Mouse (Mus musculus) adrenal gland, postnatal 36 days (tissue): ENCODE results near the gene Camk2d. TPM values are rescaled to one million over a fixed set of nuclear protein-coding genes. Genes with fewer than 3 reads are reported as not detected.
A peak's percentile ranks its signal among the peaks of the same experiment; 100 is the strongest.

Experiments
- DNase-seq, 2 experiments: peaks; one replicate each; pipeline ENCODE4 v3.0.0; 2021; ENCODE audit warnings: mixed read lengths in 1 of 2
- long read RNA-seq, 2 experiments: library from polyadenylated mRNA; stranded (forward); transcript quantifications; one replicate each; pipeline ENCODE4 v2.0.0; 2021; ENCODE audit warnings: borderline sequencing depth in 2 of 2
- total RNA-seq, 2 experiments: library from RNA; stranded (reverse); gene quantifications; 2 replicates each; pipeline ENCODE4 v1.2.3; 2021

Camk2d gene
- 10 to 100 TPM; 96.8 to 97.2 TPM for total RNA-seq
- long read RNA-seq, experiment 1, full-length matches to known transcripts: 58 of 71 reads
- long read RNA-seq, experiment 1, partial matches to known transcripts: 7 of 71 reads
- long read RNA-seq, experiment 1, other reads (novel, unspliced or antisense): 6 of 71 reads
- long read RNA-seq, experiment 2, full-length matches to known transcripts: 19 of 22 reads
- long read RNA-seq, experiment 2, partial matches to known transcripts: 2 of 22 reads
- long read RNA-seq, experiment 2, other reads (novel, unspliced or antisense): 1 of 22 reads

GRCm38 (mm10) chr3:126596086-126596485 is at the start of gene Camk2d:
Gene Camk2d, plus strand, starts transcription at chr3:126596302.
- DNase-seq: peak; percentile 97 to 99

- peak; percentile 53 to 67 for DNase-seq
Observed at GRCm38 (mm10) chr3:126547941-126548340, 48.2 kb upstream of the Camk2d start.

GRCm38 (mm10) chr3:126563646-126564045 is 32.5 kb upstream of the Camk2d start:
- no peak for DNase-seq

GRCm38 (mm10) chr3:126570628-126571027 is 25.5 kb upstream of the Camk2d start:
- DNase-seq: no peak

GRCm38 (mm10) chr3:126572915-126573314 is 23.2 kb upstream of the Camk2d start:
- DNase-seq: no peak

- peak; percentile 16 to 41 for DNase-seq
Observed at GRCm38 (mm10) chr3:126575927-126576326, 20.2 kb upstream of the Camk2d start.

- no peak for DNase-seq
Observed at GRCm38 (mm10) chr3:126586134-126586533, 10.0 kb upstream of the Camk2d start.

GRCm38 (mm10) chr3:126587477-126587876 is 8.6 kb upstream of the Camk2d start:
- no peak for DNase-seq

- no peak for DNase-seq
Observed at GRCm38 (mm10) chr3:126589556-126589955, 6.5 kb upstream of the Camk2d start.

GRCm38 (mm10) chr3:126595456-126595855 is 646 bp upstream of the Camk2d start:
- DNase-seq: no peak

GRCm38 (mm10) chr3:126596491-126597160 is 524 bp downstream of the Camk2d start:
- peak; percentile 92 to 94 for DNase-seq

- peak; percentile 89 to 91 for DNase-seq
Observed at GRCm38 (mm10) chr3:126597161-126597595, 1.1 kb downstream of the Camk2d start.

- peak in 1 of 2 experiments; percentile 35 for DNase-seq
Observed at GRCm38 (mm10) chr3:126597596-126598328, 1.7 kb downstream of the Camk2d start.

GRCm38 (mm10) chr3:126598329-126598676 is 2.2 kb downstream of the Camk2d start:
- DNase-seq: no peak

- no peak for DNase-seq
Observed at GRCm38 (mm10) chr3:126598881-126599280, 2.8 kb downstream of the Camk2d start.

- no peak for DNase-seq
Observed at GRCm38 (mm10) chr3:126599335-126599734, 3.2 kb downstream of the Camk2d start.

- DNase-seq: no peak
Observed at GRCm38 (mm10) chr3:126599936-126600335, 3.8 kb downstream of the Camk2d start.

- peak in 1 of 2 experiments; percentile 10 for DNase-seq
Observed at GRCm38 (mm10) chr3:126602772-126603171, 6.7 kb downstream of the Camk2d start.

GRCm38 (mm10) chr3:126604656-126605434 is 8.7 kb downstream of the Camk2d start:
- no peak for DNase-seq

- DNase-seq: no peak
Observed at GRCm38 (mm10) chr3:126609310-126609709, 13.2 kb downstream of the Camk2d start.

- no peak for DNase-seq
Observed at GRCm38 (mm10) chr3:126609795-126610451, 13.8 kb downstream of the Camk2d start.

- peak in 1 of 2 experiments; percentile 46 for DNase-seq
Observed at GRCm38 (mm10) chr3:126611624-126612023, 15.5 kb downstream of the Camk2d start.
